13 mouse cellular contexts compared by ENCODE assay signal in genomic region chr6:53006032-53006431, GRCm38 (mm10).
DNase-seq lines count a peak whose midpoint lies in the region; ATAC-seq and TF ChIP-seq lines count a peak whose summit lies in the region.
"Had no signal": no experiment of that assay in that cellular context is flagged by ENCODE, and none has a peak within 500 bp of the region (broad histone marks: within the 10 kb centered on the region; RNA-seq: fewer than 3 reads in every experiment).

No protein-coding gene starts in this region.

- H3K27ac ChIP-seq in kidney, adult 2 months (ENCODE audit: insufficient read depth, low read depth, low read length): no peak overlapping the region
- H3K27ac ChIP-seq in kidney, embryonic 14.5 days (ENCODE audit: low read depth, low read length): no peak overlapping the region
- peak overlapping the region; percentile 53 for H3K27ac ChIP-seq in limb, embryonic 14.5 days (replicated peaks; ENCODE audit: low read depth, low read length)
- H3K27ac ChIP-seq: forebrain, embryonic 12.5 days; intestine, embryonic 15.5 days; liver, embryonic 13.5 days had no signal

- no peaks in the 10 kb centered on the region for H3K9me3 ChIP-seq in kidney, embryonic 14.5 days (ENCODE audit: control insufficient read depth, low read length)
- H3K9me3 ChIP-seq in limb, embryonic 14.5 days (ENCODE audit: control insufficient read depth, low read length): no peaks in the 10 kb centered on the region
- H3K9me3 ChIP-seq: forebrain, embryonic 12.5 days; intestine, embryonic 15.5 days; liver, embryonic 13.5 days had no signal

- TF ChIP-seq CTCF in kidney, adult 2 months (conservative IDR thresholded peaks at IDR 0.05; ENCODE audit: insufficient read depth, insufficient read length, low read depth, low read length): no peak

- WGBS in kidney, adult 2 months: 62% methylated on average over 3 of the region's 3 CpGs
- WGBS in kidney, embryonic 14.5 days: 35% methylated on average over 3 of the region's 3 CpGs
- WGBS in limb, embryonic 14.5 days: 58% methylated on average over 3 of the region's 3 CpGs

- no peak for TF ChIP-seq POLR2A in kidney, adult 2 months (IDR thresholded peaks at IDR 0.05; ENCODE audit: low read depth, low read length)
- no peak for TF ChIP-seq POLR2A in limb, embryonic 14.5 days (IDR thresholded peaks at IDR 0.05; ENCODE audit: borderline replicate concordance, extremely low read depth, insufficient read depth, insufficient read length)

- H3K4me3 ChIP-seq in kidney, adult 2 months (ENCODE audit: insufficient read depth, low read depth, low read length): no peak overlapping the region
- H3K4me3 ChIP-seq in kidney, embryonic 14.5 days (ENCODE audit: low read length): no peak overlapping the region
- no peak overlapping the region for H3K4me3 ChIP-seq in limb, embryonic 14.5 days (replicated peaks; ENCODE audit: low read length)
- H3K4me3 ChIP-seq: forebrain, embryonic 12.5 days; intestine, embryonic 15.5 days; liver, embryonic 13.5 days had no signal

- DNase-seq in kidney, adult 2 months: peak; percentile 12
- peak; percentile 88 for DNase-seq in cerebellum, adult 11 months
- peak; percentile 92 for DNase-seq in cerebellum, postnatal 36 days
- no peak for DNase-seq in limb, embryonic 14.5 days (ENCODE audit: low spot score)
- no peak for DNase-seq in retina, postnatal 1 day
- DNase-seq in left cerebral cortex, postnatal 14 days (ENCODE audit: low spot score in 2 of 2): no peak
- DNase-seq: adrenal gland, postnatal 14 days; gastrocnemius, postnatal 25 days; liver, embryonic 13.5 days had no signal

- H3K36me3 ChIP-seq in kidney, adult 2 months (ENCODE audit: control insufficient read depth, insufficient read depth, low read length): no peaks in the 10 kb centered on the region
- no peaks in the 10 kb centered on the region for H3K36me3 ChIP-seq in kidney, embryonic 14.5 days (ENCODE audit: control insufficient read depth, insufficient read depth, low read length)
- H3K36me3 ChIP-seq in limb, embryonic 14.5 days (ENCODE audit: control insufficient read depth, insufficient read depth, low read length): no peaks in the 10 kb centered on the region
- H3K36me3 ChIP-seq: forebrain, embryonic 12.5 days; intestine, embryonic 15.5 days; liver, embryonic 13.5 days had no signal

- ATAC-seq in kidney, embryonic 14.5 days (ENCODE audit: low FRiP score, low TSS enrichment): no peak
- no peak for ATAC-seq in limb, embryonic 14.5 days (ENCODE audit: low FRiP score, low read depth)
- no peak for ATAC-seq in inflammation-experienced regulatory T-cells, adult 6 months
- ATAC-seq: intestine, embryonic 15.5 days had no signal

- no peak overlapping the region for H3K4me2 ChIP-seq in kidney, embryonic 14.5 days (replicated peaks; ENCODE audit: low read depth, low read length)
- H3K4me2 ChIP-seq in limb, embryonic 14.5 days (replicated peaks; ENCODE audit: low read depth, low read length, severe bottlenecking): no peak overlapping the region
- H3K4me2 ChIP-seq: forebrain, embryonic 12.5 days; intestine, embryonic 15.5 days; liver, embryonic 13.5 days had no signal

- H3K4me1 ChIP-seq in kidney, adult 2 months (ENCODE audit: control insufficient read depth, insufficient read depth, low read length): no peaks in the 10 kb centered on the region
- H3K4me1 ChIP-seq in kidney, embryonic 14.5 days (ENCODE audit: control insufficient read depth, insufficient read depth, low read length): no peaks in the 10 kb centered on the region
- H3K4me1 ChIP-seq in limb, embryonic 14.5 days (ENCODE audit: control insufficient read depth, insufficient read depth, low read length): peaks cover 34% of the 10 kb centered on the region
- H3K4me1 ChIP-seq: forebrain, embryonic 12.5 days; intestine, embryonic 15.5 days had no signal

- no peak overlapping the region for H3K9ac ChIP-seq in kidney, embryonic 14.5 days (ENCODE audit: low read depth, low read length)
- no peak overlapping the region for H3K9ac ChIP-seq in limb, embryonic 14.5 days (ENCODE audit: low read depth, low read length, severe bottlenecking)
- H3K9ac ChIP-seq: forebrain, embryonic 12.5 days; intestine, embryonic 15.5 days; liver, embryonic 13.5 days had no signal

- intact Hi-C loops in left cerebral cortex, postnatal 14 days (cut with DNase I): no loop called here

- no peaks in the 10 kb centered on the region for H3K27me3 ChIP-seq in kidney, adult 2 months (replicated peaks; ENCODE audit: control insufficient read depth, insufficient read depth, low read length)
- H3K27me3 ChIP-seq in kidney, embryonic 14.5 days (ENCODE audit: control insufficient read depth, insufficient read depth, low read length): no peaks in the 10 kb centered on the region
- no peaks in the 10 kb centered on the region for H3K27me3 ChIP-seq in limb, embryonic 14.5 days (ENCODE audit: control insufficient read depth, insufficient read depth, low read length)
- H3K27me3 ChIP-seq: forebrain, embryonic 12.5 days; intestine, embryonic 15.5 days; liver, embryonic 13.5 days had no signal

Comparison
In these comparisons a context has a peak if more than half of its experiments do, and no peak if none do; other contexts are left out.
1. DNase-seq: peak in kidney, adult 2 months (single experiment), cerebellum, adult 11 months (single experiment) and cerebellum, postnatal 36 days (2 of 2); none in limb, embryonic 14.5 days (single experiment), retina, postnatal 1 day (single experiment) and left cerebral cortex, postnatal 14 days (0 of 2).